Mouse (Mus musculus) lung, postnatal 0 days (tissue): Measurements from ENCODE around the gene Hoxb4.

Source experiments
- CTCF ChIP-seq: IDR thresholded peaks from 2 replicates; pipeline ENCODE4 v1.5.1; 2016; ENCODE audit warnings: antibody characterized with exemption, mild to moderate bottlenecking
- EP300 ChIP-seq: IDR thresholded peaks from 2 replicates; pipeline ENCODE4 v1.6.1; 2016; ENCODE audit warnings: antibody characterized with exemption, mild to moderate bottlenecking, control low read depth

DNA sequence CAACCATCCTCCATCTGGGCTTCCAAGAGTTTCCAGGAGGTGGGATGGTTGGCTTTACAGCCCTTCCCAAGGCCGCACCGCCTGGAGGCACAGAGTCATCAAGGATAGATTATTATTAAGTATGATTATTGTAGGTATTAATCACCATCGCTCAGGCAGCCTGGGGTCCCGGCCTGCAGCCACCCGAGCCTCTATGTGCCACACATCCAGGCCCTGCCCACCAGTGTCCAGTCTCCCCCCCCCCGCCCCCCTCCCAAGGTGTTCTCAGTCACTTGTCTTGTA lies 26.8 kb downstream of the Hoxb4 start:
- TF ChIP-seq EP300: no peak
- TF ChIP-seq CTCF: no peak
